Mouse (Mus musculus) embryonic fibroblast, embryonic 13.5 days (primary cell): ENCODE measurements around the gene Il13.

Experiments used
- CTCF ChIP-seq: IDR thresholded peaks from 2 replicates; pipeline ENCODE4 v1.5.1; 2011; ENCODE audit warnings: mild to moderate bottlenecking, control low read depth, low read length, moderate library complexity, borderline replicate concordance; ENCODE audit not compliant: insufficient read depth
- POLR2A ChIP-seq: IDR thresholded peaks from 2 replicates; pipeline ENCODE4 v1.6.1; 2011; ENCODE audit warnings: low read depth, mild to moderate bottlenecking, control low read depth, low read length, moderate library complexity

- TF ChIP-seq CTCF (no peak), POLR2A (no peak)
These were observed 46.2 kb downstream of the Il13 start for GRCm38 (mm10) chr11:53588279-53588678.
